Mouse (Mus musculus): ENCODE data around the gene Gm3415.
"Not testable (repeated sequence)": the region's sequence is repeated elsewhere in the genome, so short reads cannot be mapped to it uniquely, and the experiment has no call there.

Gene Gm3415

GRCm38 (mm10) chr5:146555836-146556235 lies at the start of gene Gm3415:
TSS of gene Gm3415 (plus strand) at chr5:146556136.
- not testable (repeated sequence) for DNase-seq

- not testable (repeated sequence) for DNase-seq
Measured at GRCm38 (mm10) chr5:146513823-146514222, 42.1 kb upstream of the Gm3415 start, which contains the start of gene Gm3402. TSS of gene Gm3402 (plus strand) at chr5:146514123.

- DNase-seq, result not testable (repeated sequence)
Measured at GRCm38 (mm10) chr5:146525501-146525900, 30.4 kb upstream of the Gm3415 start, which contains the start of gene Gm3404. TSS of gene Gm3404 (plus strand) at chr5:146525801.

GRCm38 (mm10) chr5:146537347-146537746 lies 18.6 kb upstream of the Gm3415 start, which contains the start of gene Gm3409:
TSS of gene Gm3409 (plus strand) at chr5:146537647.
- DNase-seq, result not testable (repeated sequence)

GRCm38 (mm10) chr5:146564259-146564658 lies 8.3 kb downstream of the Gm3415 start:
- no peak for DNase-seq

- DNase-seq, result peak; percentile 58
Measured at GRCm38 (mm10) chr5:146567054-146567453, 11.1 kb downstream of the Gm3415 start.

GRCm38 (mm10) chr5:146570179-146570578 lies 14.2 kb downstream of the Gm3415 start:
- not testable (repeated sequence) for DNase-seq

GRCm38 (mm10) chr5:146571830-146572734 lies 16.1 kb downstream of the Gm3415 start:
- DNase-seq, result not testable (repeated sequence)

- not testable (repeated sequence) for DNase-seq
Measured at GRCm38 (mm10) chr5:146572735-146573042, 16.8 kb downstream of the Gm3415 start.

- DNase-seq, result no peak
Measured at GRCm38 (mm10) chr5:146576668-146577067, 20.7 kb downstream of the Gm3415 start.

- no peak for DNase-seq
Measured at GRCm38 (mm10) chr5:146584156-146584477, 28.2 kb downstream of the Gm3415 start.

GRCm38 (mm10) chr5:146584478-146585306 lies 28.8 kb downstream of the Gm3415 start, which contains the start of gene Gpr12:
TSS of gene Gpr12 (minus strand) at chr5:146585239.
- no peak for DNase-seq

- DNase-seq, result no peak
Measured at GRCm38 (mm10) chr5:146585307-146585651, 29.3 kb downstream of the Gm3415 start.

- DNase-seq, result no peak
Measured at GRCm38 (mm10) chr5:146586357-146587070, 30.6 kb downstream of the Gm3415 start.

- DNase-seq, result no peak
Measured at GRCm38 (mm10) chr5:146590987-146591386, 35.1 kb downstream of the Gm3415 start.

- no peak for DNase-seq
Measured at GRCm38 (mm10) chr5:146591636-146592035, 35.7 kb downstream of the Gm3415 start.

GRCm38 (mm10) chr5:146592580-146592979 lies 36.6 kb downstream of the Gm3415 start:
- no peak for DNase-seq

- no peak for DNase-seq
Measured at GRCm38 (mm10) chr5:146596612-146597502, 40.9 kb downstream of the Gm3415 start.

GRCm38 (mm10) chr5:146597503-146597874 lies 41.6 kb downstream of the Gm3415 start:
- DNase-seq, result no peak

- no peak for DNase-seq
Measured at GRCm38 (mm10) chr5:146598215-146599119, 42.5 kb downstream of the Gm3415 start.

GRCm38 (mm10) chr5:146599216-146599615 lies 43.3 kb downstream of the Gm3415 start:
- DNase-seq, result not testable (repeated sequence)
